Mouse (Mus musculus) thymus, adult 18-20 months (tissue): ENCODE data around the gene H2afz.
"Not testable (repeated sequence)": the region's sequence is repeated elsewhere in the genome, so short reads cannot be mapped to it uniquely, and the experiment has no call there.

ENCODE experiments used
- DNase-seq, 2 experiments: peaks; one replicate each; pipeline ENCODE4 v3.0.0; 2022; ENCODE audit warnings: mixed read lengths in 2 of 2

The H2afz gene

DNA sequence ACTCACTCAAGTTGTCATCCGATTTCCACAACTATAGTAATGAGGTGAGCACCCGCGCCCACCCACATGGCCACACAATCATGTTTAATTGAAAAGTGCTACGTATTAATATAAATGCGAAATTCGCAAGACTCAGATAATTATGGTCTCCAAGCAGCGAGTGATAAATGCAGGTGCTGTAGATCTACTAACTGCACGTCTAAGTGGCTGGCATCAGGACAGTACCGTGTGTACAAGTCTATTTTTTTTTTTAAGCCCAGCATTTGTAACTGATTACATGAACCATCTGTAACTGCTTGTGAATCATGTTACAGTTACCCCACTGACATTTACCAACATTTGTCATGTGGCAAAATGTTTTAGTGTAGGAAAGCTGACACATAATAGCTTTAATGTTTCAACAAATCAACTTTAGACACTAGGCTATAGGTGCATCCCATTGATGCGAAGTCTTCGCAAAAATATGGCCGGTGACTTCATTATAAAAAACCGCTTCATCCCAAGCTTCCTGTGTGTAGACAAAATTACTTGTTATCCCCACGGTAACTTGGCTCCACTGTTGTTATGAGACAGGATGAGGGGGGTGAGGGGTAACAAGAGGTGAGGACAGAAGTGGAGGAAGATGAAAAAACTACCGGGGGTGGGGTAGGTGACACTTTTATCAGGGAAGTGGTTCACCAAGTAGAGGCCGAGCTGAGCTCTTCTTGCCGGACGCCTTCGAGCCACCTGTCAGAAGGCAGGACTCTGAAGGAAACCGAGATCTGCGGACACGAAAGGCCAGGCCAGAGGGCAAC, 760 bp upstream of the H2afz start:
- DNase-seq = no peak

DNA sequence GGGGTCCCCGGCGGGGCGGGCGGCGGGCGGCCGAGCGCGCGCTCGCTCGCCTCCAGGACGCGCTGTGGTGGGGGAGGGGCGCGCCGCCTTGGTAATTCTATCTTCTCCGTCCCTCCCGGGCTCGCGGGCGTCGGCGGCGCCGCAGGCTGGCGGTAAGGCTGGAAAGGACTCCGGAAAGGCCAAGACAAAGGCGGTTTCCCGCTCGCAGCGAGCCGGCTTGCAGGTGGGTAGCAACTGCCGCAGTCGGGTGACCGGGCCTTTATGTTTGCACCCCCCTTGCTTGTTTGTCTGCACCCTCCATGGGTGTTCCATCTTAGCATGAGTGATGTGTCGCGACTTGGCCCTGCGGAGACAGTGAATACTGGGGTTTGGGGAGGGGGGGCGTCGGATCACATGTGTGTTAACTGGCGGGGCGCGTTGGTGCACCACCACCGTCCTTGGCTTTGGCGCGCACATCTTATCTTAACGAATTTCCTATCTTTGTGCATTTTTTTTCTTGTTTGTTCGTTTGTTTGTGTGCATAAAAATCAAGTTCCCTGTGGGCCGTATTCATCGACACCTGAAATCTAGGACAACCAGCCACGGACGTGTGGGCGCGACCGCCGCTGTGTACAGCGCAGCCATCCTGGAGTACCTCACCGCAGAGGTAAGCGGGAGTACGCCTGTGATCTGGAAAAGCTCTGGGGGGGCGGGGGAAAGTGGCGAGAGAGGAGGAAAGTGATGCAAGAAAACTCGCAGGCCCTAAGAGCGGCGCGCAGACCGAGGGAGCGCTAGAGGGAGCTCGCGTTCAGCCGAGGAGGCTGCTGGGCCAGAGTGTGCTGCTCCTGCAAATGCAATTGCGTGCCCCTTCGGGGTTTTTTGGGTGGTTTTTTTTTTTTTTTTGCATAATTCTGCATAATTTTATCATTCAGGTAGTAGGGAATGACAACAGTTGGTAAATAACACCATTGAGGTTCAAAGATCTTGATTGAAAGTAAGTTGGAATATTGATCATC, 998 bp downstream of the H2afz start:
- DNase-seq = peak; percentile 73 to 80

DNA sequence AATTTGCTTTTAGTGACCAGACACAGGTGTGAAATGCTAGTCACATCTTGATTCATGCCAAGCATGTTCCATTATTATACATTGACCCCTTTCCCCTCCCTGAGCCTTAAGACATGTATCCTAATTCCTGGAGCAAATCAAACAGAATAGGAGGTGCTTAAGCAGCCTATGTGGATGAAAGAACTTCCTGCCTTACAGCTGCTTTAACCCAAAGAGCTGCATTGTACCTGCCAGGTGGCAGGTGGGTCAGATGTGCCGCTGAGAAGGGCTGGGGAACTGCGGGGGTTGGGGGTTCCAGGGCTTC, 2.8 kb downstream of the H2afz start:
- DNase-seq = no peak

DNA sequence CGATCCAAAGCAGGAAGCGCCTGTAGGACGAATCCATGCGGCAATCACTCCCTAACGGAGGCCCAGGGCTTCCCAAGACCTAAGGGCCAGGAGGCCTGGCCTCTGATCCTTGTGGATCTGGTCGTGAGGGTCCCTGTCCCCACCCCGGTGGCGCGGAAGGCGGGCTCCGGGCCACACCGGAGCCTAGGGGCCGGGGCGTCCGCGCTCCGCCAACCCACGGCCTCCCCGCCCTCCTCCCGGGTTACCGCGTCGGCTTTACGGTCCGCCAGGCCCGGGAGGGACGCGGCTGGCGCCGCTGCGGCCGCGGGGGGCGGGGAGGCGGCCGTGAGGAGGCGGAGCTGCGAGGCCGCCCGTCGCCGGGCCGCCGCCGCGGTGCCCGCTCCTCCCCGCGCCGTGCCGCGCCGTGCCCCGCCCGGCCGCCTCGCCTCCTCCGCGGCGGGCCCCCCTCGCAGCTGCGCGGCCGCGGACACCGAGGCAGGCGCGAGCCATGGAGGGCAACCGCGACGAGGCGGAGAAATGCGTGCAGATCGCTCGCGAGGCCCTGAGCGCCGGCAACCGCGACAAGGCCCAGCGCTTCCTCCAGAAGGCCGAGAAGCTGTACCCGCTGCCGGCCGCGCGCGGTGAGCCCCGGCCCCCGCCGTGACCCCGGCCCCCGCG, 3.3 kb downstream of the H2afz start, which contains the start of gene Dnajb14:
Dnajb14 (plus strand) TSS at position 239 of the 657 bp plus-strand sequence.
- peak; percentile 32 to 36 for DNase-seq

DNA sequence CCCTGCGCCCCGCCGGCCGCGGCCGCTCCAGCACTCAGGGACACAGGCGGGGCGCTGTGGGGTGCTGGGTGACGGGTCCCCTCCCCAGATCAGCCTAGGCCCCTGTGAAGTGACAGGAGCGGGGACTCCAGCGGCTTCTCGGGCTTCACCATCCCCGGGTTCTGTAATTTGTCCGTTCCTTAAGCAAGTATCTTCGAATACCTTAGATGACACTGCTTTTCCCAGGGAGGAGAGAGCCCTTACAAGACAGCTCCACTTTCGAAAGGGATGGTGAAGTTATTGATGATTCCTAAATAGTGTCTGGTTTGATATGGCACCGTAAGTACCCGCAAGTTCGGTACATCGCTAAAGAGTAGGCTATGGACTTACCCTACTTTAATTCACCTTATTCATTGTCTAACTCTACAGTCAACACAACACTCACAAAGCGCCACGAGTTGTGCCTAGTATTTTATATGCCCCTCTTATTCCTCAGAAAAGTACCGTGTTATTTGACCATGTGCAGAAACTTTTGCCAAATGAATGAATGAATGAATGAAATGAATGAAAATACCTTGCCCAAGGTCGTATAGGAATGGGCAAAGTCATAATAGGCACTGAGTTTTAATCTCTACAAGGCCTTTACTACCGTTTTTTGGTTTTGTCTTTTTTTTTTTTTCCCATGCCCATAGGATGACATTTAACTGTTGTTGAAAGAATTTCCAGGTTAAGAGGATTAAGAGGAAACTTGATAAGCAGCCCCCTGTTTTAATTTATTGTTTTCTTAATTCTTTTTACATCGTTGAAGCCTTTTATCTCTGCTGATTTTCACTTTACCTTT, 4.0 kb downstream of the H2afz start:
- DNase-seq = no peak

DNA sequence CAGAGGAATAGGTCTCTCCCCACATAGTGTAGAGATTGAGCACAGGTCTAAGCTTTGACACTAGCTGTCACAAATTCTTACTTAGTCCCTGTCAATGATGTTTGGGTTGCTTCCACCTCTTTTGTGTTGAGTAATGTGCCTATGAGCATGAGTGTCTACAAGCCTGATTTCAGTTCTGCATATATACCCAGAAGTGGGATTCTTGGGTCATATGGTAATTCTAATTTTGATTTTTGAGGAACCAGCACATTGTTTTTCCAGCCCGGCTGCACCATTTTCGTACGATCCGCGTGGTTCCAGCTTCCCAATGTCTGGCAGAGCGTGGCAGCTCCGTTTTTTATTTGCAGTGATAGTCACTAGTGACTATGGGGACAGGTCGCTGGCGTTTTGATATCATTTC, 5.1 kb downstream of the H2afz start:
- DNase-seq = no peak

DNA sequence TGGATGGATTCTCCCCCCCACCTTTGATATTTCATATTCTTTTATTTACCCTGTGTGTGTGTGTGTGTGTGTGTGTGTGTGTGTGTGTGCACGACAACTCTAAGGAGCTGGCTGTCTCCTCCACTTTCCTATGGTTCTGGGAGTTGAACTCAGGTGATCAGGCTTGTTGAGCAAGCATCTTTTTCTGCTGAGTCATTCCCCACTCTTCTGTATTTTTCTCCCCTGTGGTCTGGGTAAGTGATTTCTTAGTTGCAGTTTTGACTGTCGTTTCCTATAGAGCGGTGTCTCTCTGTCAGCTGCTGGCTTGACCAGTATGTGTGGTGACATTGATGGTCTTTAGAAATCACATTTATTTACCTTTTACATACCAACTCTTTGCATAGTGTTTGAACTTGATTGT, 15.0 kb downstream of the H2afz start:
- no peak for DNase-seq

DNA sequence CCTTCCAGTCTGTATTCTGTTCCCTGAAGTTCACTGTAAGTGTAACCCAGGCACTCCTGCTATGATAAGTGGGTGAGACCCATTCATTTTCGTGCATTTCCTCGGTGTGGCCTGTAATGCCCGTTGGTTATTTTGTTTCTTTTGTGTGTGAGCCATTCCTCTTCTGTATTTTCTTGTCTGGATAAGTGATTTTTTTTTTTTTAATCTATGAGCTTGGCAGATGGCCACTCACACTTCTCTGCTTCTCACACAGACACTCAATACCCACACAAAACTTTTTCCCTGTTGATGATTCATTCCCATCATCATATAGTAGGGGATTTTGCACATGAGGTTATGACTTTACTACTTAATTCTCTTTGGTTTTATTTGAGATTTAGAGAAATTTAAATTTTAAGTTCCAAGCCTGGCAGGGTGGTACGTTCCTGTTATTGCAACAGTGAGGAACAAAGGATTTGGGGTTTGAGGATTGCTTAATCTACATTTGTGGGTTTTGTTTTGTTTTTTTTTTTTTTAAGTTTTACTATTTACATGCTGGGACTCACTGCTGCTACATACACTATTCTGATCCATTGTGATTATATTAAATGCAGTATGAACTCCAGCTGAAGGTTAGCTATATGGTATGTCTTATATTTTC, 15.9 kb downstream of the H2afz start:
- no peak for DNase-seq

DNA sequence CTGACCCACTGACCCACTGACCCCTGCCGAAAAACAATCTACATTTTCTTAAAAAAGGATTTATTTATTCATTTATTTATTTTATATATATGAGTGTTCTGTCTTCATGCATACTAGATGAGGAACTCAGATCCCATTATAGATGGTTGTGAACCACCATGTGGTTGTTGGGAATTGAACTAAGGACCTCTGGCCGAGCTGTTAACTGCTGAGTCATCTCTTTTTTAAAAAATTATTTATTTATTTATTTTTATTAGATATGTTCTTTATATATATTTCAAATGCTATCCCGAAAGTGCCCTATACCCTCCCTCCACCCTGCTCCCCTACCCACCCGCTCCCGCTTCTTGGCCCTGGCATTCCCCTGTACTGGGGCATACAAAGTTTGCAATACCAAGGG, 16.8 kb downstream of the H2afz start:
- no peak for DNase-seq

DNA sequence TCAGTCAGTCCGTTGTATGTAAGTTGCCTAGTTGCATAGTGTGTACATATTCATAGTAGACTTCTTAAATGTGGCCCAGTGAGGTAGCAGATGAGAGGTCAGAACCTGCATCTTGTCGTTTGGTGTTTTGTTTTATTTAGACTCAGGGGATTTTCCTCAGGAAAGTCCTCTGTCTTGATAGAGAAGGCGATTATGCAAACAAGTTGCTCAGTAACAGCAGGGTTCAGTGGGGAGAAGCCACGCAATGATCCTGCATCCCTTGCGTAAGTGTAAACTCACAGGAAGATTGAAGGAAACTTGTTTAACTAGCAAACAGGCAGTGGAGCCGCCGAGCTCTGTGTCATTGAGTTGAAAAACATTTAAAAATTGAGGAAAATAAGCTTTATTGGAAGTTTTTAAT, 23.7 kb downstream of the H2afz start:
- DNase-seq = no peak

DNA sequence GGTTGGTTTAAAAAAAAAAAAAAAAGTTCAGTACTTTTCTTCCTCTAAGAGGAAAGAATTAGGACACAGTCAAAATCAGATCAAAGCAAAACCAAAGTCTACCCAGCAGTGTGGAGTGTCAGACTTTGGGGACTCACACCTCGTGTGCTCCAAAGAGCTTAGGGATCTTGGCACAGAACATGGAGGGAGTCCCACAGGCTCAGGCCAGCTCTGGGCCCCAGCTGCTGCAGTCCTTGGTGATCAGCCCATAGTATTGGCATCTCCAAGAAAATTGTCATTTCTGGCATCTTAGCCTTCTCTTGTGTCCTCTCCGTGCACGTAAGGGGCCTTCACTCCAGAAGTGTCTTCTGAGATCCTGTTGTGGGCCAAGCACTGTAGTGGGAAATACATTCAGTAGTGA, 26.8 kb downstream of the H2afz start:
- no peak for DNase-seq

DNA sequence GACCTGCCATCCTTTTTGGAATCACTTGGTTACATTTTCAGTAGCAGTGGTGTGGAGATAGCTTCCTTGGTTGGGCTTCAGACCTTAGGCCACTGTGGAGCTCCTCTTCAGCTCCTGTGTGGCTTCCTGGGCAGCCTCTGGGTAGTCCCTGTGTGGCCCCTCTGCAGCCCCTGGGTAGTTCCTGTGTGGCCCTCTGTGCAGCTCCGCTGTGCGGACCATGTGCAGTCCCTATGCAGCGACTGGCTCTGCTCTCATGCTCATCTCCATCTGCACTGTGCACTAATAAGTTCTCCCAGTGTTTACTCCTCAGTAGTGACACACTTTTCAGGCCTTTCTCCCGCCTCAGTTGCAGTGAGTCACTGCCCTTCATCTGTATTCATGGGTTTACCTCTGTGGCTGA, 27.8 kb downstream of the H2afz start:
- DNase-seq = no peak

DNA sequence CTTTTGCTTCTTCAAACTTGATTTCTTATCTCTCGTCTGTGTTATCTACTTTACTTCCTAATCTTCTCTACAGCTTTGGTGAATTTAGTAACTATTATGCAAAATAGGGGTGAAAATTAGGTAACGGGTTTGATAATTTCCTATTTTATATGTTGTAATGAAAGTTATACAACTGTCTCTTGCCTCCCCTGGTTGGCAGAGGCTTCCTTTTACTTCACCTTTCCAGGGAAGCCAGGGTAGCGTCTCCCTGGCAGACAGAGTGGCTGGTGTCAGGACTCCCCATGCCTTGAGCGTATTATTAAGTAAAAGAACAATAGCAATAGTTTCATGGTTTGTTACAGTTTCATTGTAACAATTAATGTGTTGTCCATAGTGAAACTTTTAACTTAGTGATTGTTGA, 29.5 kb downstream of the H2afz start:
- DNase-seq = no peak

DNA sequence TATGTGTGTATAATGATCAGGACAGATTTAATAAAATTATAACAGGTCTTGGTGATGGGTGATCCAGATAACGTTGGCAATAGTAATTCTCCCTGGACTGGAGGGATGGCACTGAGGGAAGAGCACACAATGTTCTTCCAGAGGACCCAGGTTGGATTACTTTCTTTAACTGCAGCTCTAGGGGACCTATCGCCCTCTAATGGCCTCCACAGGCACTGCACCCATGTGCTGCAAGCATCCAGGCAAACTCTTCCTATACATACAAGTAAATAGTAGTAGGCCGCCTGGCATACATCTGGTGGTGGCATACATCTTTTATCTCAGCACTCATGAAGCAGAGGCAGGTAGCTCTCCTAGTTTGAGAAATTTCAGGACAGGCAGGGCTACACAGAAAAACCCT, 30.9 kb downstream of the H2afz start:
- no peak for DNase-seq

DNA sequence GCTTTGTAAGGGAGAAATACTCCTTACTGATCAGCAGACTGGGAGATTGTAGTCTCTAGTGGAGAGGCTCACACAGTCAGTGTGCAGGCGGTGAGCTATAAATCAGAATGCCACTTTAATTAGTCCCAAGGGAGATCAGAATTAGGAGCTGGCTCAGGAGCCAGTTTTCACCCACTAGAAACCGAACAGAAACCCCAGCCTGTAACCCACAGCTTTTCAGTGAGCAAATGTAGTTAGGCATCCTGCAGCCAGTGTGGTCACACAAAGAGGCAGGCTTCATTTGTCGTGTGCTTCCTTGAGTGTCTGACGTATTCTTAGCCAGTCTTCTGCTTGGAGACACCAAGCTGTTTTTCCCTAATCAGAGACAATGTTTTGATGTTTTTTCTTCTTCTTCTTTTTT, 32.1 kb downstream of the H2afz start:
- DNase-seq = no peak

DNA sequence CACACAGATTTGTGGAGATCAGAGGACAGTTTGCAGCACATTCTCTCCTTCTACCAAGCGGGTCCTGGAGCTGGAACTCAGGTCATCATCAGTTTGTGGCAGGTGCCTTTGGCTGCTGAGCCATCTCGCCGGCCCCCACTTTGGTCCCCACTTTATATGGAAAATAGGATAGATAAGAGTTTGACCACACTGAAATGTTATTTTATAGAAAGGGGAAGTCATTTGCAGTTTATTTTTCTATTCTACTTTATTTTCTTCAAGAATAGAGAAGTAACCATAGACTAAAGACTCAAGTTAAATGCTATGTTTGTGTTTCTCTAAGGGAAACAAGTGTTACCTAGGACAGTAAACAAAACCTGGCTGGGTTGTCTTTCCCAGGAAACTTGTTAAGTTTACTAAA, 32.6 kb downstream of the H2afz start:
- no peak for DNase-seq

DNA sequence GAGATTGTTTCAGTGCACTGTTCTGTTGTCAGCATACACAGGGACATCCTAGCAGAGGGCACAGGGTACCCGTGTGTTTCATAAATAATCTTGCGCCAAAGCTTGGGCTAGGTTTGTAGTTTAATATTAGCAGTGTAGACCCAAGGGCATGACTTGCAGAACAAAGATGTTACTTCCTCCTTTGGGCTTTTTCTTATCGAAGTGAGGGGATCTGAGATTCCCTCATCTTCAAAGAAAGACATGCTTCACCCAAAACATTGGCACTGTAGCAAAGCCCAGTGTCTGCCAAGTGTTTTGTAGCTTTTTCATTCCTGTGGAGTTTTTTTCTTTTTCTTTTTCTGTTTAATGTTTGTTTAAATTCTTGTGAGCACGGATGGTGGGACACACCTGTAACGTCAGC, 33.4 kb downstream of the H2afz start:
- no peak for DNase-seq

DNA sequence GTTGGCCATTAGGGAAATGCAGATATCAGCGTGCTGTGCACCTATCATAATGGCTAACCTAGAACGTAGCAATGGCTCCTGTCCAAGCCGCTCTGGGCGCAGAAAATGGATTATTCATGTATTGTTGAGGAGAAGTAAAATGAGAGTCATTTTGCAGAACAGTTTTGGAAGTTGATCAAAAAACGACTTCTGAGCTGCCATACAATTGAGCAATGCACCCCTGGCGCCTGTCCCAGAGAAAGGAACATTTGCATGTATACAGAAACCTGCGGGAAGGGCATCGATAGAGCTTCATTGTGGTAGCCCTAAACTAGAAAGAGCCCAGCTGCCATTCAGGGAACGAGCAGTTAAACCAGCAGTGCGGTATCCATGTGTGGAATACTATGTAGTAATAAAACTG, 35.9 kb downstream of the H2afz start:
- DNase-seq = no peak

DNA sequence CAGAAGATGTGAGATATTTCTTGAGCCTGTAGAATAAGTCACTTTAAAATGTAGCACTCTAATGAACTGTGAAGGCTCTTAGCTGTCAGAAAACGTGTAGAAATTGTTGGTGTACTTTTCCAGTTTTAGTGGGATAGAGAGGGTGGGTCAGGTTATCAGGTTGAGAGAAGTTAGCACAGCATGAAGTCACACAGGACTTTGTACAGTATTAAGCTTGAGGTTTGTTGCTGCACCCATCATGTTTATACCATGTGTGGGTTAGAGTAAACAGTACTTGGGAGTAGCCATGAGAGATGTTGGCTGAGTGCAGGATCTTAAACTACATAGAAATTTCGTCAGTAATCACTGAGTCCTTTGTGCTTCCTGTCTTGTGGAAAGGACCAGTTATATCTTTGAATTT, 48.8 kb downstream of the H2afz start:
- DNase-seq = no peak

DNA sequence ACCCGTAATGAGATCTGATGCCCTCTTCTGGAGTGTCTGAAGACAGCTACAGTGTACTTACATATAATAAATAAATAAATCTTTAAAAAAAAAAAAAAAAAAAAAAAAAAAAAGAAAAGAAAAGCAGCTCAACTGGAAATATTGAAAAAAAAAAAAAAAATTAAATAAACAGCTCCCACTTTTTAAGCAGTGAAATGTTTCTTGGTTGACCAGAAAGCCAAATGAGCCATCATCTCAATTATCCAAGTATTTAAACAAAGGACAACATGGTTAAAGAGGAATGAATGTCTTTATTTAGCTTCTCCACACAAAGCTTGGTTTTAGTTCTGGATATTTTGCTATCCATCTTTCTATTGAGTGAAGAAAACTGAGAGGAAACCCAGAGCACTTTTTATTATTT, 50.3 kb downstream of the H2afz start:
- not testable (repeated sequence) for DNase-seq
